Mouse (Mus musculus): ENCODE measurements around the gene Pxt1. TPM values are rescaled to one million over a fixed set of nuclear protein-coding genes. Genes with fewer than 3 reads are reported as not detected.

Pxt1 gene
- total and polyA plus RNA-seq, 2 experiments from 2014 or later: not detected

GRCm38 (mm10) chr17:28947011-28947939 lies 3.6 kb upstream of the Pxt1 start:
- no peaks in the 10 kb centered on the region for H3K4me1 ChIP-seq (ENCODE audit: insufficient read depth)
- no peak for DNase-seq
- 94% methylated on average over 19 of the region's 19 CpGs for WGBS
- 0 out of 2 replicates have a peak, but pooled peaks have one; percentile 14 for TF ChIP-seq CTCF (IDR thresholded peaks at IDR 0.05; ENCODE audit: low read depth)
- no peaks in the 10 kb centered on the region for H3K36me3 ChIP-seq (ENCODE audit: insufficient read depth)
- H3K9me3 ChIP-seq (ENCODE audit: low read length): no peaks in the 10 kb centered on the region
- H3K9ac ChIP-seq: no peak overlapping the region
- H3K4me2 ChIP-seq (ENCODE audit: low read depth): no peak overlapping the region
- no peak overlapping the region for H3K27ac ChIP-seq (ENCODE audit: low read depth, low read length)
- H3K27me3 ChIP-seq (ENCODE audit: insufficient read depth, low read length): no peaks in the 10 kb centered on the region
- ATAC-seq: no peak
- H3K4me3 ChIP-seq (ENCODE audit: low read depth, low read length): no peak overlapping the region

- H3K4me2 ChIP-seq (ENCODE audit: low read depth): no peak overlapping the region
- no peaks in the 10 kb centered on the region for H3K9me3 ChIP-seq (ENCODE audit: low read length)
- TF ChIP-seq CTCF (IDR thresholded peaks at IDR 0.05; ENCODE audit: low read depth): no peak
- no peaks in the 10 kb centered on the region for H3K36me3 ChIP-seq (ENCODE audit: insufficient read depth)
- H3K27ac ChIP-seq (ENCODE audit: low read depth, low read length): no peak overlapping the region
- H3K4me1 ChIP-seq (ENCODE audit: insufficient read depth): no peaks in the 10 kb centered on the region
- H3K4me3 ChIP-seq (ENCODE audit: low read depth, low read length): no peak overlapping the region
- WGBS: 91% methylated on average over 7 of the region's 7 CpGs
- ATAC-seq: no peak
- no peak for DNase-seq
- H3K9ac ChIP-seq: no peak overlapping the region
- H3K27me3 ChIP-seq (ENCODE audit: insufficient read depth, low read length): no peaks in the 10 kb centered on the region
Observed at GRCm38 (mm10) chr17:28944481-28944880, 841 bp upstream of the Pxt1 start.

DNA sequence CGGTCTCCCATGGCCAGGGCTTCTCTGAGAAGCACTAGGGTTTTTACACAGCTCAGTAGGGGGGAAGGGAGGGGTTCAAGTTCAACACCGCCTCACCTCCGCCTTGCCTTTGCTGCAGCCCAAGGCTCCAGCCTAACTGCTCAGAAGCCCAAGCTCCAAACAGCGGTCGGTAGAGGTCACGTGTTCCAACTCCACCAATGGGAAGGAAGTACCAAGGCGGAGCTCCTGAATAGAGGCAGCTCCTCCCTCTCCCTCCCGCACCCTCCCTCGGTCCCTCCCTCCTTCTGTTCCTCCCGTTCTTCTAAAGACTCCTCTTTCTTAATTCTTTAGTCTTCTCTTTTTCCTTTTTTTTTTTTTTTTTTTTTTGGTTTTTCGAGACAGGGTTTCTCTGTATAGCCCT lies 1.5 kb downstream of the Pxt1 start:
- Histone ChIP-seq H3K27ac (ENCODE audit: low read depth, low read length) (no peak overlapping the region), H3K9ac (no peak overlapping the region), H3K9me3 (ENCODE audit: low read length) (no peaks in the 10 kb centered on the region), H3K27me3 (ENCODE audit: insufficient read depth, low read length) (no peaks in the 10 kb centered on the region), H3K4me3 (ENCODE audit: low read depth, low read length) (no peak overlapping the region), H3K4me2 (ENCODE audit: low read depth) (no peak overlapping the region), H3K4me1 (ENCODE audit: insufficient read depth) (no peaks in the 10 kb centered on the region), H3K36me3 (ENCODE audit: insufficient read depth) (no peaks in the 10 kb centered on the region)
- DNase-seq (no peak), ATAC-seq (no peak)
- WGBS: 74% methylated on average over 10 of the region's 11 CpGs
- TF ChIP-seq CTCF (IDR thresholded peaks at IDR 0.05; ENCODE audit: low read depth): no peak

- H3K36me3 ChIP-seq (ENCODE audit: insufficient read depth): no peaks in the 10 kb centered on the region
- H3K27me3 ChIP-seq (ENCODE audit: insufficient read depth, low read length): no peaks in the 10 kb centered on the region
- no peaks in the 10 kb centered on the region for H3K4me1 ChIP-seq (ENCODE audit: insufficient read depth)
- ATAC-seq (no peak), DNase-seq (no peak)
- WGBS: 86% methylated on average over 25 of the region's 25 CpGs
- no peak overlapping the region for H3K9ac ChIP-seq
- no peak overlapping the region for H3K4me3 ChIP-seq (ENCODE audit: low read depth, low read length)
- no peak overlapping the region for H3K4me2 ChIP-seq (ENCODE audit: low read depth)
- no peak overlapping the region for H3K27ac ChIP-seq (ENCODE audit: low read depth, low read length)
- no peaks in the 10 kb centered on the region for H3K9me3 ChIP-seq (ENCODE audit: low read length)
- no peak for TF ChIP-seq CTCF (IDR thresholded peaks at IDR 0.05; ENCODE audit: low read depth)
Observed at GRCm38 (mm10) chr17:28940776-28941555, 2.7 kb downstream of the Pxt1 start.

DNA sequence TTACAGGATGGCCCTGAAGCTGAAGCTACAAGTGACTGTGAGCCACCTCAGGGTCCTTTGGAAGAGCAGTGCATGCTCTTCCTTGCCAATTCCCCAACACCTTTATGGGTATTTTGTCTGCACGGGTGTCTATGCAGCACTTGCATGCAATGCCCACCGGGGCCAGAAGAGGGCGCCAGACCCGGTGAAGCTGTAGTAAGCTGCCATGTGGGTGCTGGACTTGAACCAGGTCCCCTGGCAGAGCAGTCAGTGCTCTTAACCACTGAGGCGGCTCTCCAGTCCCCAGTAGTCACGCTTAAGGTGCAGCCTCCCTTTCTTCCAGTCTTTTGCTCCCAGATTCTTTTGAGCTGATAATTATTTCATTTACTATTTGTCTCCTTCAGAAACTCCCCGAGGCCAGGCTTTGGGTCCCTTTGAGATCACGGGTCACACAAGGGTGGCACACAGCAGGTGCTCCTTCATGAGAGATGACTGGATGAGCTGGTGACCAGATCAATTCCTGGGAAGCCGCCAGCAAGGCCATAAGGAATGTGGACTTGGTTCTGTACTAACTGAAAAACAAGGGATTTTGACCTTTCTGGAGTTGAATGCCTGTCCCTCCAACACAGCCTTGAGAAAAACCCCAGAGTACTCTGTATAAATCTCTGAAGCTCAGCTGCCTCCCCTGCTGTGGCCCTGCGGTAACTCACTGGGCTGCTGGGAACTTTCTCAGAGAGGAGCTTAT lies 6.9 kb downstream of the Pxt1 start:
- Histone ChIP-seq H3K9me3 (ENCODE audit: low read length) (no peaks in the 10 kb centered on the region), H3K9ac (no peak overlapping the region), H3K4me1 (ENCODE audit: insufficient read depth) (no peaks in the 10 kb centered on the region), H3K27ac (ENCODE audit: low read depth, low read length) (no peak overlapping the region), H3K4me3 (ENCODE audit: low read depth, low read length) (no peak overlapping the region), H3K27me3 (ENCODE audit: insufficient read depth, low read length) (no peaks in the 10 kb centered on the region), H3K36me3 (ENCODE audit: insufficient read depth) (no peaks in the 10 kb centered on the region), H3K4me2 (ENCODE audit: low read depth) (no peak overlapping the region)
- peak; percentile 52 for TF ChIP-seq CTCF (IDR thresholded peaks at IDR 0.05; ENCODE audit: low read depth)
- WGBS: 78% methylated on average over 10 of the region's 10 CpGs
- no peak for ATAC-seq
- no peak for DNase-seq

GRCm38 (mm10) chr17:28936133-28936532 lies 7.5 kb downstream of the Pxt1 start:
- Histone ChIP-seq H3K9ac (no peak overlapping the region), H3K27ac (ENCODE audit: low read depth, low read length) (no peak overlapping the region), H3K36me3 (ENCODE audit: insufficient read depth) (no peaks in the 10 kb centered on the region), H3K4me1 (ENCODE audit: insufficient read depth) (no peaks in the 10 kb centered on the region), H3K4me3 (ENCODE audit: low read depth, low read length) (no peak overlapping the region), H3K9me3 (ENCODE audit: low read length) (no peaks in the 10 kb centered on the region), H3K27me3 (ENCODE audit: insufficient read depth, low read length) (no peaks in the 10 kb centered on the region), H3K4me2 (ENCODE audit: low read depth) (no peak overlapping the region)
- no peak for ATAC-seq
- TF ChIP-seq CTCF (IDR thresholded peaks at IDR 0.05; ENCODE audit: low read depth): no peak
- WGBS: 93% methylated on average over 7 of the region's 7 CpGs
- DNase-seq: no peak
